Mouse (Mus musculus) testis, postnatal 14 days (tissue): ENCODE measurements around the gene Shroom1.

Experiments
- DNase-seq: peaks from one replicate; pipeline ENCODE4 v3.0.0; 2021; ENCODE audit warnings: low spot score

The Shroom1 gene

DNA sequence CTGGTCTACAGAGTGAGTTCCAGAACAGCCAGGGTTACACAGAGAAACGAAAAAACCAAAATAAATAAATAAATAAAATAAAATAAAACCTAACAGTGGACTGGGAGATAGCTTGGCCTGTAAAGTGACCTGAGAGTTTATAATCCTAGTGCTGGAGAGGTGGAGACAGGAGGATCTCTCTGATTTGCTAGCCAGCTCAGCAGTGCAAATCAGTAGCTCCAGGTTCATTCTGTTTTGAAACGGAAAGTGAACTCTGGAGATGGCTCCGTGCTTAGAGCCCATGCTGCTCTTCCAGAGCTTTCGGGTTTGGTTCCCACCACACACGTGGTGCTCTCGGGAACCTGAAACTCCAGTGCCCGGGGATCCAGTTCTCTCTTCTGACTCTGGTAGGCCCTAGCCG lies 9.0 kb upstream of the Shroom1 start:
- DNase-seq: no peak

GRCm38 (mm10) chr11:53448529-53448928 lies 8.5 kb upstream of the Shroom1 start:
- no peak for DNase-seq

- DNase-seq: no peak
These were observed 6.8 kb upstream of the Shroom1 start for GRCm38 (mm10) chr11:53450070-53450705.

DNA sequence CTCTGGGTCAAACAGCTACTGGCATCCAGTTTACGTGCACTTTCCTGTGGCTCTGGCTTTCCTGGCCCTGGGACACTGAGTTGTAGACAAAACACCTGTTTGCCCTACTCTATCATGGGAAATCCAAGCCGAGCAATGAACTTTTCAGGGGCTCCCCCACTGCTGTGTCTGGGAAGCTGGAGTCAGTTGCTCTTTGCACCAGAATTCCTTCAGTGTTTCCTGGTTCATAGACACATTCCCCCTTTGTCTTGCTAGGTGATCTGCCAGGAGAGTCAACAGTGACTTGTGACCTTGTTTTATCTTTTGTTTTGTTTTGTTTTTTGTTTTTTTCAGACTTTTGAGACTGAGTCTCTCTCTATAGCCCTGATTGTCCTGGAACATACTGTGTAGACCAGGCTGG lies 5.6 kb upstream of the Shroom1 start:
- no peak for DNase-seq

- DNase-seq: no peak
These were observed 4.6 kb upstream of the Shroom1 start for GRCm38 (mm10) chr11:53452396-53452795.

- DNase-seq: no peak
These were observed 4.0 kb upstream of the Shroom1 start for GRCm38 (mm10) chr11:53453031-53453430.

DNA sequence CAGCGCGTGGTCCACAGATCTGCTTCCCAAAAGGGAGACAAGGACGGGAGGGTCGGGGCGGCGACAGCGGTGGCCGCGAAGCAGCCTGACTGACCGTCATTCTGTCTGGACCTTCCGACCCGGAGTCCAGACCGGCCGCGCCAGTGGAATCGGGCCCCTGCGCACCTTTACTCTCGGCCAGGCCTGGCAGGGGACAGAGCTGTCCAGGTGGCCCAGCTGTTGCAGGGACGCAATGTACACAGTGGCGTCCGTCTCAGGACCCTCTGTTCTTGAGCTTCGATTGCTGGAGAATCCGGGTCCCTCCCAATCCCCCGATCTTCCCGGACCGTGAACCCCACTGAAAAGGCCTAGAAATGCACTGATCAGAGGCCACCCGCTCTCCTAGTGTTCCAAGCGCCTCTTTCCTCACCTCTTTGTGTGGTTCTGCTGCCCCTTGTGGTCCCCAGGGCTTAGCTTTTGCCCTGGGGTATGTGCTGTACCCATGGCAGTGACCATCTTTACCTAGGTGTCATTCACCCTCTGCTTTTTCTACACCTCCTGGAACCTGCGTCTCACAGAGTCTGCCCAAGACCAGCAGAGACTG lies 458 bp downstream of the Shroom1 start:
- no peak for DNase-seq

DNA sequence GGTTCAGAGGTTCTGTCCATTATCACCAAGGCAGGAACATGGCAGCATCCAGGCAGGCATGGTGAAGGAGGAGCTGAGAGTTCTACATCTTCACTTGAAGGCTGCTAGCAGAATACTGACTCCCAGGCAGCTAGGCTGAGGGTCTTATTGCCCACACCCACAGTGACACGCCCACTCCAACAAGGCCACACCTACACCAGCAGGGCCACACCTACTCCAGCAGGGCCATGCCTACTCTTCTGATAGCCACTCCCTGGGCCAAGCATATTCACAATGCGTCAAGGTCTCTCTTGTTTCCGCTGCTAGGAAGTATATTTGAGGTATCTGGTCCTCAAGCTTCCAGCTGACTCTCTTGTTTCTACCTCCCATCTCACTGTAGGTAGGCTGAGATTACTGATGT lies 2.0 kb downstream of the Shroom1 start:
- DNase-seq: no peak

GRCm38 (mm10) chr11:53460192-53460591 lies 3.2 kb downstream of the Shroom1 start:
- no peak for DNase-seq

DNA sequence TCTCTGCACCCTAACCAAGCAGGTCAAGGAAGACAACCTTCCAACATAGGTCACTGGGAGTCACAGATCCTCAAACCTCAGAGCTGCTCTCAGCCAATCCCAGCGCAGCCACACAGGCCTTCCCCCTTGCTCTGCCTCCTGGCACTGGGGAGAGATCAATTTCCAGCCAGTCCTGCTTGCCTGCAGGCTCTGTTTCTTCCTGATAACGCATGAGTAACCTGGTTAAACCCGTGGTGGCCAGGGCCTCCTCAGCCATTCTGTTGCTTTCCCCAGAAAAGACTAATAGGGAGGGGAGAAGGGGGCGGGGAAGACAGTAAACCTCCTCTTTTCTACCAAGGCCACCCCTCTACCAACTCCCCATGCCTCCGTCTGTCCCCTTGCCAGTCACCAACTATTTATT lies 4.7 kb downstream of the Shroom1 start:
- DNase-seq: no peak

DNA sequence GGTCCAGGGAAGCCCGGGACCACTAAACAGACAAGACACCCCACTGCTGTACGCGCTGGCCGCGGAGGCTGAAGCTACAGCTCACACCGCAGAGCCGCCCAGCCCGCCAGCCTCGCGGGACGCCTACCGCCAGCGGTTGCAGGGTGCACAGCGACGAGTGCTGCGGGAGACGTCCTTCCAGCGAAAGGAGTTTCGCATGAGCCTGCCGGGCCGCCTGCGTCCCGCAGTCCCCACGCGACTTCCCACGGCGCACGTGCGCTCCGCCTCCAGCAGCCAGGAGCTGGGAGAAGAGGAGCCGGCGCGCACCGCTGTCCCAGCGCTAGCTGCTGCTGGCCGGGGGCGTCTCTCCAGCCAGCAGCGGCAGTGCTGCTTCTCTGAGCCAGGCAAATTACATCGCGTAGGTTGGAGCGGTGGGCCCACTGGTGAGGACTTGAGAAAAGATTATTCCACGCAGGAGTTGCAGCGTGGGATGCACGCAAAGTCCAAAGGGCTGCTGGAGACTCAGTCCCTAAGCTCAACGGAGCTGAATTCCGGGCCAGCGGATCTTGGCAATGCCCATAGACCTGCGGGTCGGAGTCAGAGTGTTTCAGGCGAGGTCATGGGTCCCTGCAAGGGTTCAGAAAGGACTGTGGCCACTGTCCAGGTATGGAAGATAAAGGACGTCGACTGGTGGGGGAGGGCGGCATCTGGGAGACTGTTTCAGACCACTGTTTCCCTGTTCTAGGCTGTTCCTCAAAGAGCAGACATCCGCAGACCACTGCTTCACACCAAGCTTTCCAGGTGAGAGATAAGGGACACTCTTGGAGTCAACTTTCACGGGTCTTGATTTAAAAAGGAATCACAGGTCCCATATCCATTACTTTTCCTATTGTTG lies 6.8 kb downstream of the Shroom1 start:
- DNase-seq: no peak

GRCm38 (mm10) chr11:53466231-53466971 lies 9.4 kb downstream of the Shroom1 start:
- DNase-seq: peak; percentile 68

DNA sequence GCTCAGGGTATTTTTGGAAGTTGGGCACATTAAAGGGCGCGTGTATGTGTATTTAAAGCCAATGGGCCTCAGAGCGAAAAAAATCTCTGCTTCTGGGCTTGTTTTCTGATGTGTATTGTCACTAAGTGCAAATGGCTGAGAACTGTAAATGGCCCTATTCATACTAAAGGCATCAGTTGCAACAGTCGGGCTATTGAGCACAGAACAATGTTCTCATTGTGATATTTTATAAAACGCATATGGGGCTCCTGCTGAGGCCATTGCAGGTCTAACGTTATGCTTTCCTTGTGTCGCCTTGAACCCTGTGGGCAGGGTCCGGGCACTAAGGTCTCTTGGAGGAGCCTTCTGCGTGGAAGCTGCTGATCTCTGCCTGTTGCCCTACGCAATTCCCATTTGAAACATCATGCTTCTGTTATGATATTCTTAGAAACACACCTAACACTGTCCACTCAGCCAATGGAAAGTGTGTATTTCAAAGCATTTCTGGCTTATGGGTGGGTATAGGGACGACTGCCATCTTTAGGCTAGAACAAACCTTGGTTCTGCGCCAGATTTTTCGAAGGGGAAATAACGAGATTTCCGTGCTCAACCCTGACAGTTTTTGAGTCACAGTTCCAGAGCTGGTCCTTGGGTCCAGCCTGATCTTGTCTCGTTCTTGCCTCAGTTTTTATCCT lies 12.4 kb downstream of the Shroom1 start:
- DNase-seq: no peak

GRCm38 (mm10) chr11:53469968-53470695 lies 13.1 kb downstream of the Shroom1 start, which contains the start of gene Gm9837:
TSS of gene Gm9837 (minus strand) at chr11:53470479.
- DNase-seq: peak; percentile 82

DNA sequence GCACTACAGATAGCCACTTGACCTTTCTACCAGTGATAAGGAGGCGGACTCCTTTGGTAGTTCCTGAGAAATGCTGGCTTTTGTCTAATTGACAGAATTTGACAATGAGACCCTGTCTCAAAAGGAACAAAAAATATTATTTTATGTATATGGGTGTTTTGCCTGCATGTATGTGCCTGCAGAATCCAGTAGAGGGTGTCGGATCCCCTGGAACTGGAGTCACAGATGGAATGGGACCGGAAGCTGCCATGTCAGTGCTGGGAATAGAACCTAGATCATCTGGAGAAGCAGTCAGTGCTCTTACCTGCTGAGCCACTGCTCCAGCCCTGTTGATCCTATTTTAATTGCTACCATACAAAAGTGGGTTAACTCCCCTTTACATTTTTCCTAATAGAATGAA lies 15.7 kb downstream of the Shroom1 start:
- no peak for DNase-seq

DNA sequence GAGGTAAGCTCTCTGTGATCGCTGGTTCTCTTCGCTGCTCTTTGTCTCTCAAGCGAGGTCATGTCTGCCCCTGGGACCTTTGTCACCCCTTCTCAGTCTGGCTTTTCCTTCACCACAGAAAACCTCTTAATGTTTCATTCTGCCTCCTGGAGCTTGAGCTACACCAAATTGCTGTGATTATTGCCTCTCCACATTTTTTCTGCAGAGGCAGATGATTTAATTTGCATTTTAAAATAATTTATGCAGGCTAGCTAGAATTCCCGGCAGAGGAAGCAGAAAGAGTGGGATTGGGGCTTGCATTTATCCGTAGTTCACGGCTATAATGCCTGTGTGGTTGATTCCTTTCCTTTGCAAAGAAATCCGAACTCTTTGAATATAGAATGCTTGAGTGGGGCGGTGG lies 18.6 kb downstream of the Shroom1 start:
- no peak for DNase-seq

GRCm38 (mm10) chr11:53477833-53478232 lies 20.8 kb downstream of the Shroom1 start:
- DNase-seq: no peak

GRCm38 (mm10) chr11:53478383-53479170 lies 21.6 kb downstream of the Shroom1 start:
- DNase-seq: no peak

DNA sequence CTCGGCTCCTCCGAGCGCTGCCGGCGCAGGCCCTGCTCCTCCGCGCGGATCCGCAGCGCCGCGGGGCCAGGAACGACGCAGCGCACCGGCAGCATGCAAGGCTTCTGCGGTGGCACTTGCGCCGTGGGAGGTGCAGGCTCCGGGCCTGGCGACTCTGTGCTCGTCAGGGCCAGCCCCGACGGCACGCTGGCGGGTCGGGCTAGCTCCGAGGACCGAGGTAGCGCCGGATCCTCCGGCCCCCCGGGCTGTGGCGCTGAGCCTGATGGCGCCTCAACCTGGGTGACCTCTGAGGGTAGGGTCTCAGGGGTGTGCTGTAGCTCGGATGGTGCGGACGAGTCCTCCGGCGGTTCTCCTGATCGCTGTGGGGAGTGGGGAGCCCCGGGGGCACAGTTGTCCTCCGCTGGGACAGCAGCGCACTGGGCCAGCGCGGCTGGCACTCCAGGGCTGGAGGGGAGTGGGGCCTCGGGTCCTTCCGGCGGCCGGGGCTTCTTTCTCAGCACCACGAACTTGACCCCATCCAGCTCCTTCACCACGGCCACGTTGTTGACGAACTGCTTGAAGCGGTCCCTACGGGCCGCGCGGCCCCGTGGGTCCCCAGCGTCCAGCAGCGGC lies 22.3 kb downstream of the Shroom1 start:
- DNase-seq: no peak

DNA sequence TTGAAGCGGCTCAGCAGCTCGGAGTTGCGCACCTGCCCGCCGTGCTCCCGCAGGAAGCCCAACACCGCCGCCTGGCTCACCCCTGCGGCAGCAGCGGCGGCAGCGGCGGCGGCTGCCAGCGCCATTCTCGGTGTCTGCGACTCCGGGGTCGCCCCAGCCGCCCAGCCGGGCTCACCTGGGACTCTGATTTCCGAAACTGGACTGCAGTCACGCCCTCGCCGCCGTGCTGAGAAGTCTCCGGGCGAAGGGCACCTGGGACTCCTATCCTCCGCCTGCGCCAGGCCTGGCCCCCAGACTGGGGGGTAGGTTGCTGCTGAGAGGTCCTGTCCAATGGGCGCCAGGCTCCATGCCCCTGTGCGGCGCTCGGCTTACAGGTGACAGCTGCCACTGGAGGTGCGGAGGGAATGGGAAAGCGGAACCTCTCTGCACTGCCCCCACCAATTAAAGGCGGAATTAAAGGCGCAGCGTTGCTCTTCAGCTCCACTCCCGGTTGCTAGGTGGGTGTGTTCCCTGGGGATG lies 22.8 kb downstream of the Shroom1 start, which contains the start of the genes Gm9945 and Sowaha:
Gene Gm9945 (plus strand): TSS at position 384 of the 519 bp plus-strand sequence.
Gene Sowaha (minus strand): TSS at position 492 of the 519 bp plus-strand sequence.
- DNase-seq: no peak
